Mouse (Mus musculus) urinary bladder, postnatal 10 days (tissue): ENCODE results near the gene Creg2.
"Not testable (repeated sequence)": the region's sequence is repeated elsewhere in the genome, so short reads cannot be mapped to it uniquely, and the experiment has no call there.

ENCODE experiments used
- DNase-seq: peaks from one replicate; pipeline ENCODE4 v3.0.0; 2022; ENCODE audit warnings: low spot score

Gene Creg2

GRCm38 (mm10) chr1:39651241-39651548 lies at the start of gene Creg2:
Gene Creg2, minus strand, starts transcription at chr1:39651474.
- DNase-seq, result no peak

DNA sequence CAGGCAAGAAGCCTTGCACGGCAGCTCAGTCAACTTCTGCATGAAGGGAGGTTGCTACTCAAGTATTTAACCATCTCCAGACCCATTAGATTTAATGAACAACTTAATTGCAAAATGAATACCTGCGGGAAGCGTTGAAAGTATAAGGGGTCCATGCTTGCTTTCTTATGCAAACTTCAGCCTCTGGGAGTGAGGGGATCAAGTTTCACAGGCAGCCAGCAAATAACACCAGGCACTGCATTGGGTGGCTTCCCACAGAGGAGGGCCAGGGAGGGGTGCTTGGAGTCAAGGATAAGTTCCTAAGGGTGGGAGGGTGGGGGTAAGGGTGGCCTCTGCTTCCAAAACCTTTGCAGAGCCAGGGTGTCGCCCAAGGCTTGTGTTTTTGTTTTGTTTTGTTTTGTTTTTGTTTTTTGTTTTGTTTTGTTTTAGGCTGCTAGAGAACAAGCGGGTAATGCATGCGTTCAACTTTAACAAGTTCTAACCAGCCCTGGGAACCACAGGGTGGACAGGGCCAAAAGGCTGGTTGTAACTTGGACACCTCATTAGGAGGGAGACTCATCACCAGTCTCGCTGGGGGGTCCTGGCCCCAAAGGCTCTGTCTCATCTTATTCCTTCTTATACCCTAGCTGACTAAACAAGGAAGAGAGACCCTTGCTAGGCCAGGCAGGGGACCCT lies 49.5 kb upstream of the Creg2 start:
- no peak for DNase-seq

DNA sequence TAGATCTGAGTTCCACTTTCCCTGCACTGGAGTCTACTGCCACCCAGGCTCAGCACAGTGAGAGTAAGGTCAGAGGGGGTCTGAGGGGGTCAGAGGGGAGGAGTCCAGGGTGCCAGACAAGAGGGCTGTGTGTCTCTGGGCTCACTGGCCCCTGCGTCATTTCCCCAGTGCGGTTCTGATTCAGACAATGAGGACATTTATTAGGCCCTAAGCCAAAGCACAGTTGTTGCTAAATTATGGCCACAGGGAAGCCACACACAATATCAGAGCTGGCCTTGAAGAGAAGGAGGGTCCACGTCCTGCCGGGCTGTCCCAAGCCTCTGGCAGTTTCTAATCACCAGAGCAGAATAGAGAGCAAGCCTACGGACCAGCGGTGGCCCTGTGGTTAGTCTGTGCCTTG lies 47.2 kb upstream of the Creg2 start:
- DNase-seq, result no peak

- no peak for DNase-seq
These were observed 43.9 kb upstream of the Creg2 start for GRCm38 (mm10) chr1:39695198-39695597.

DNA sequence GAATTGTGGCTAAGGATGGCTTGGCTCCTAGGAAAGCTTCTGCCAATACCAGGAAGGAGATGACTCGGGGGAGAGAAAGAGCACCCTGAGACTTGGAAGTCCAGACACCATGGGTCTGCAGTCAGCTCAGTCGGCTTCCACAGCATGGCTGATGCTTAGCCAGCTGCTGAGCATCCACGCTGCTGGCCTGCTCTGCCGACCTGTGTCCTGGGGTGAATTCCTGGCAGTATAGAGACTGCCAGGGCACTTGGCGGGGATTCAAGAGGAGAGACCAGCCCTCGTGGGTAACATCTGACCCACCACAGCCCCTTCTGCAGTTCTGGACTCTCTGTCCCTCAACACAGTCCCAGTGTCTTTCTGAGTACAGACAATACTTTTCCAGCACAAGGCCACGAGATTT lies 43.5 kb upstream of the Creg2 start:
- DNase-seq, result no peak

DNA sequence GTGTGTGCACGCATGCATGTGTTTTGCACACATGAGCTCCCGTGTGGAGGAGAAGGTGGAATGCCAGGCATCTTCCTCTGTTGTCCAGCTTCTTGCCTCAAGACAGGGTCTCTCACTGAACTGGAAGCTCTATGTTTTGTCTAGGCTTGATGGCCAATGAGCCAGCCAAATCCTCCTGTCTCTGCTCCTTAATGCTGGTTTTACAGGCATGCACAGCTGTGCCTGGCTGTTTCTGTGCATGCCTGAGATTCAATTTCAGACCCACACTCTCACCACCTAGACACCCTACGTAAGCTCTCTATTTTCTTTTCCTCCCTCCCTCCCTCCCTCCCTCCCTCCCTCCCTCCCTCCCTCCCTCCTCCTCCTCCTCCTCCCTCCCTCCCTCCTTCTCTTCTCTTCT lies 40.7 kb upstream of the Creg2 start:
- DNase-seq, result no peak

DNA sequence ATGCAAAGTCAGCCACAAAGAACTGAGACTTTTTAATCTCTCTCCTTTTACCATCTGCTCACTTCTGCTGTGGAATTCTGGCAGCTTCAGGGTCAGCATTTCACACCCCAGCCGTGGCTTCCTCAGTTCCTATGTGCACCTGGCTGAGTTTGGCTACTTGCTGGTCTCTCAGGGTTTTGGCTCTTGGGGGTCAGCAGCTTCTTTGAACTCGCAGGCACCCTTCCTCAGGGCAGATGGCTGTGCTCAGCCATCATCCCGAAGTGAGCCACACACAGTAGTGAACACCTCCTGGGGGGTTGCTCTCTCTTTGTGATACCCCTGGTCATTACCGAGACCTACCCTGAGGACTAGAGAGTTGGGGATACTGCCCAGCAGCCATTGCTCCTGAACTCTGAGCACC lies 39.8 kb upstream of the Creg2 start:
- DNase-seq, result no peak

DNA sequence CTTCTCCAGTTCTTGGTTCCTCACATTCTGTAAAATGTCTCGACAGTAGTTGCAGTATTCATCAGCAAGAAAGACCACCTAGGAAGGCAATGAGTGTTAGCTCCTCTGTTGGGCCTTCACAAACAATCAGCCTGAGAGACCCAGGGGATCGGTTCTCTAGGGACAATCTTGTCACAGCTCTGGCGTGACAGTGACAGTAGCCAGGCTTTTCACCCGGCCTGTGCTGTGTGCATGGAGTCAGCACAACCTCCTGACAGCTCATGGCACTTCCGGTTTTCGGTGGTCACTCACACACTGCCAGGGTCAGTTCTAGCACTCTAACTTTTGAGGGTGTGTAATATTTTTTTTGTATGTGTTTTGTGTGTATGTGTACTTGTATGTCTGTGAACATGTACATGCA lies 37.3 kb upstream of the Creg2 start:
- DNase-seq, result no peak

GRCm38 (mm10) chr1:39687279-39687678 lies 36.0 kb upstream of the Creg2 start:
- DNase-seq, result no peak

- no peak for DNase-seq
These were observed 34.6 kb upstream of the Creg2 start for GRCm38 (mm10) chr1:39685841-39686240.

DNA sequence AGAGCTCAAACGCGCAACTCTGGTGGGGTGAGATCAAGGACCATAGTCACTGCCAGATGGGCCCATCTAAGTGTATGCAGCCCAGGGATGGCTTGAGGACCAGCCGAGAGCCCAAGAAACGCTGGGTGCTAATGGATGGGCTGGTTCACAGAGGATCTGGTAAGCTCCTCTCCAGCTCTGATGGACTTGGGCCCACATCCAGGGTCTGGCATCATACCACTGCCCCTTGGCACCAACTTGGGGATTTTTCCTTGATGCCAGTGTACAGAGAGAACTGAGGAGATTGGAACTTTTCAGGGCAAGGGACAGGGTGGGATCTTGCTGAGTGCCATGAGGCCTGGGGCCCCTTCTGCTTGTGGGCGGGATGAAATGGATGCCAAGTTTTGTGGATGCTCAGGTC lies 30.4 kb upstream of the Creg2 start:
- no peak for DNase-seq

DNA sequence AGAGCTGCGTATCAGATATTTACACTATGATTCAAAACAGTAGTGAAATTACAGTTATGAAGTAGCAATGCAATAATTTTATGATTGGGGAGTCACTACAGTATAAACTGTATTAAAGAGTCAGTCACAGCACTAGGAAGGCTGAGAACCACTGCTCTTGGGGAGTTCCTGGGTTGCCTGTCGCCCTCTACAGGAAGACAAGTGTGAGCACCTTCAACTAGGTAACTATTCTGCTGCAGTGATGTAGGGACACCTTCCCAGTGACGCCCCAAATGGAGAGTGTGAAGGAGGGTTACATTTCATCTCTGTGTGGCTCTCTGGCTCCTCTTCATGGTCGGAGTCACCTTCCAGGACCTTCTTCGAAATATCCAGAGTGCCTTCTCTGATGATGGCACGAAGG lies 29.3 kb upstream of the Creg2 start:
- no peak for DNase-seq

- no peak for DNase-seq
These were observed 27.6 kb upstream of the Creg2 start for GRCm38 (mm10) chr1:39678883-39679282.

DNA sequence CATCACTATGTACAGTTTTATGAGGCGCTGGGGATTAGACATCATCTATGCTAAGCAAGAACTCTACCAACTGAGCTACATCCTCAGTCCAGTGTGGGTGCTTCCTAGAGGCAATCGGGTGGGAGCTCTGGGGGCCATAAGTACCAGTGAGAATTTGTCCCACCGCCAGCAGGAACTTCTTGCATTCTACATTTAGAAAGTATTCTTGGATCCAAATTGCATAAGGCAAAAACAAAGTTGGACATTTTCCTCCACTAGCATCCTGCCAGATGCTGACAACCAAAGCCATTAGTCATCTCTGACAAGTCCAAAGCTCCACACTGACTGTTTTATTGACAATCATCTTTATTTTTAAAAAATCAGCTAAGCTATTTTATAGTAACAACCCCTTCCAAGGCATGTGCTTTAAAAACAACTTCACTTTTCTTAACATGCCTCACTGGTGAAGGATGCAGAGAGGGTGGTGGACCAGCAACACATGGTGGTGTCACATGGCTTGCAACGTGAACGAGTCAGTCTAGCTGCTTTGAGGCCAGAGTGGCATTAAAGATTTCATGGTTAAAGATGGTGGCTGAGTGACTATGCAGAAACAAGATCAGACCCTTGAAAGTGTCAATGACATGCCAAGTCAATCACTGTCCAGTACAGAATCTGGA lies 25.1 kb upstream of the Creg2 start:
- no peak for DNase-seq

DNA sequence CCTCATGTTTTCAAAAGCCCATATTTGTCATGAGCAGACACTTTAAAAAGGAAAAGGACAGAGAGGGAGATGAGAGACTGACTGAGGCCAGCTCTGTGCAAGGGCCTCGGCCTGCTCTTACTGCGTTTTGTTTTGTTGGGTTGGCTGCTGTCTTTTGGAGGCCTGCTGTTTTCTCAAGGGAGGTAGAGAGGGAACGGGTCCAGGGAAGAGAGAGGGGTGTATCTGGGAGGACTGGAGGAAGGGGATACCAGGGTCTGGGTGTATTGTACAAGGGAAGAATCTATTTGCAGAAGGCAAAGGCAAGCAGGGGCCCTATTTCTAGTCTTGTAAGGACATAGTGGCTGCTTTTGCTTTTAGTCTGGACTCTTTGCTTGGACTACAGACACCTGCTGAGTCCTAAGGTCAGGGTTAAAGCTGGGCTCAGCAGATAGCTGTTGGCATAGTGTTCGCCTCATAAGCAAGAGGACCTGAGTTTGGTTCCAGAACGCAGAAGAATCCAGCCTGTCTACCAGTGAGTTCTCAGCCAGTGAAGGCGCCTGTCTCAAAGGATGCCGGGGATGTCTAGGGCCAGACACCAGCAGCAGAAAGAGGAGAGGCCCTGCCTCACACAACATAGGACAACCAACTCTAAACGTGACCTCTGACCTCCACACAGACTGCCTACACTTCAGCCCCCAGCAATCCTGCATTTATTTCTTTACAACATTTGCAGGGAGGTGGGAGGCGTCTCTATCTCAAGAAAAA lies 21.3 kb upstream of the Creg2 start:
- no peak for DNase-seq

DNA sequence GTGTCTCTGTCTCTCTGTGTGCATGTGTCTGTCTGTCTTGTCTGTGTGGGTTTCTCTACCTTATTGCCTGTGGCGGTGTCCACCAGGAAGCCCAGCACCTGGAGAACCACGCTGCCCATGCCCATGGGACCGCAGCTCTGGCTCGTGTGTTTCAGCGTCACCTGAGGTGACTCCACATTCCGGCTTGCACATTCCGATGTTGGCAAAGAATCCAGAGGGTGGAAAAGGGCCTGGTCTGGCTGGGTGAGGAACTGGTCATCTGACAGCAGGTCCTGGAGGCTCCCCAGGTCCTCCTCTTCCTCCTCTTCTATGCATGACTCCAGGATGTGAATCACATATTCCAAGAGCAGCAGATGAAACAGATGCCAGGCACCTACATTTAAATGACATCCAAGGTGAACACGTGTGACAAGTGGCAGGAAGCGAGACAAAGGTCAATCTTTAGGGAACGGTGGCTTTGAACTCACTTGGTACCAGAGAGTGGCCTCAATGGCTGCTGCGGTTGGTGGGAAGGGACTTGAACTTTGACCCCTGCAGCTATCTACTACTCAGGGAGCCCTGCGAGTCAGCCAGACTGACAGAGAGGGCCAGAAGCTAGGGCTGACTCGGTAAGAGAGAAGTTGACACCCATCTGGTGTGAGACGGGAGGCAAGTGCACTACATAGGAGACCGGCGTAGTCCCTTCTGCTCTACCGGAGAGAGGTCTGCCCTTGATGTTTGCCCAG lies 19.1 kb upstream of the Creg2 start:
- DNase-seq, result no peak

GRCm38 (mm10) chr1:39666751-39667252 lies 15.5 kb upstream of the Creg2 start:
- no peak for DNase-seq

- DNase-seq, result no peak
These were observed 12.9 kb upstream of the Creg2 start for GRCm38 (mm10) chr1:39664039-39664625.

DNA sequence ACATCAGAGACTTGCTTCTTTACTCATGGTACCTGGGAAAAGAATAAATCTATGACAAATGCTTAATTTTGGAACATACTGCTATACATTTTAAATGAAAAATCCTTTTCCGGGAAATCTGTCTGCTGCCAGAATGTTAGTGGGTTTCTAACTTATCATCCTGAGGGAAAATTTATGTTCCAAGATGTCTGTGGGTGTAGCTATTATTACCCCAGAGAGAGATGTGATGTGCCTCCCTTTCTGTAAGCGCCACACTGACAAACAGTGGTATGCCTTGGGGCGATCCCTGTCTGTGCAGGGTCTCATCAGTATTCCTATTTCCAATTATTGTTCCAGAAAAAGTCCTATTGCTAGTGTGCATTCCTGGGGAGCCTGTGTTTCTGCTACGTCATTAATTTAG lies 11.8 kb upstream of the Creg2 start:
- no peak for DNase-seq

- DNase-seq, result no peak
These were observed 5.8 kb upstream of the Creg2 start for GRCm38 (mm10) chr1:39656976-39657529.

DNA sequence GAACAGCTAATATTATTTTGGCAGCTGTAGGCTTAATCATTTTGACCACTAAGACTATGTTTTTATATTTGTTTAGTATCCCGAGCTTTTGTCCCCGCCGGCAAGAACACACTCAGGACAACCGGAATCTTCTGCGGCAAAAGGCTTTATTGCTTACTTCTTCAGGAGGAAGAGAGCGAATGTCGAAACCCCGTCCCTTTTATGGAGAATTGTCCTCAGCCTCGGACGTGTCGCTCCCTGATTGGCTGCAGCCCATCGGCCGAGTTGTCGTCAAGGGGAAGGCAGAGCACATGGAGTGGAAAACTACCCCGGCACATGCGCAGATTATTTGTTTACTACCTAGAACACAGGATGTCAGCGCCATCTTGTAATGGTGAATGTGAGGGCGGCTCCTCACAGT lies 3.6 kb upstream of the Creg2 start:
- not testable (repeated sequence) for DNase-seq

- DNase-seq, result no peak
These were observed 1.8 kb upstream of the Creg2 start for GRCm38 (mm10) chr1:39653028-39653427.
